Comparison of ENCODE assay signal across 12 mouse cellular contexts in genomic region chr11:54057428-54057827, GRCm38 (mm10). TPM values are rescaled to one million over a fixed set of nuclear protein-coding genes. Genes with fewer than 3 reads are reported as not detected.
A peak's percentile ranks its signal among the peaks of the same experiment; 100 is the strongest.
DNase-seq lines count a peak whose midpoint lies in the region; ATAC-seq and TF ChIP-seq lines count a peak whose summit lies in the region.
"Had no signal": no experiment of that assay in that cellular context is flagged by ENCODE, and none has a peak within 500 bp of the region (broad histone marks: within the 10 kb centered on the region; RNA-seq: fewer than 3 reads in every experiment).

No protein-coding gene starts in this region.

- H3K4me3 ChIP-seq in hindbrain, embryonic 10.5 days, result no peak overlapping the region
- H3K4me3 ChIP-seq in hindbrain, embryonic 14.5 days (replicated peaks; ENCODE audit: low read length), result no peak overlapping the region
- H3K4me3 ChIP-seq in embryonic facial prominence, embryonic 11.5 days (ENCODE audit: low read depth, low read length), result no peak overlapping the region
- H3K4me3 ChIP-seq in hindbrain, embryonic 12.5 days, result no peak overlapping the region
- H3K4me3 ChIP-seq in intestine, postnatal 0 days (ENCODE audit: low read depth, low read length), result no peak overlapping the region
- H3K4me3 ChIP-seq: heart, embryonic 15.5 days had no signal

- H3K4me2 ChIP-seq in hindbrain, embryonic 14.5 days (replicated peaks), result no peak overlapping the region
- H3K4me2 ChIP-seq in embryonic facial prominence, embryonic 11.5 days (ENCODE audit: low read depth, low read length), result no peak overlapping the region; the same call in 1 of the 2 replicates
- H3K4me2 ChIP-seq in hindbrain, embryonic 12.5 days (replicated peaks), result no peak overlapping the region
- no peak overlapping the region for H3K4me2 ChIP-seq in intestine, postnatal 0 days (replicated peaks; ENCODE audit: low read depth)
- H3K4me2 ChIP-seq: heart, embryonic 15.5 days had no signal

- no peaks in the 10 kb centered on the region for H3K36me3 ChIP-seq in hindbrain, embryonic 10.5 days
- no peaks in the 10 kb centered on the region for H3K36me3 ChIP-seq in hindbrain, embryonic 14.5 days (replicated peaks; ENCODE audit: control insufficient read depth, insufficient read depth)
- H3K36me3 ChIP-seq in embryonic facial prominence, embryonic 11.5 days (replicated peaks; ENCODE audit: control insufficient read depth, insufficient read depth, low read depth, low read length), result no peaks in the 10 kb centered on the region; the same call in 1 of the 2 replicates
- H3K36me3 ChIP-seq in hindbrain, embryonic 12.5 days, result no peaks in the 10 kb centered on the region
- H3K36me3 ChIP-seq in intestine, postnatal 0 days (ENCODE audit: control insufficient read depth, insufficient read depth), result no peaks in the 10 kb centered on the region
- H3K36me3 ChIP-seq: heart, embryonic 15.5 days had no signal

- peak overlapping the region; percentile 77 for H3K27ac ChIP-seq in hindbrain, embryonic 10.5 days
- H3K27ac ChIP-seq in hindbrain, embryonic 14.5 days, result no peak overlapping the region; the same call in 1 of the 2 replicates
- peak overlapping the region; percentile 89 for H3K27ac ChIP-seq in embryonic facial prominence, embryonic 11.5 days (replicated peaks; ENCODE audit: low read depth, low read length)
- H3K27ac ChIP-seq in hindbrain, embryonic 12.5 days, result peak overlapping the region; percentile 70; the same call in 1 of the 2 replicates
- H3K27ac ChIP-seq in intestine, postnatal 0 days (ENCODE audit: low read depth, low read length), result no peak overlapping the region
- H3K27ac ChIP-seq: heart, embryonic 15.5 days; stomach, postnatal 0 days had no signal

- no peak overlapping the region for H3K9ac ChIP-seq in hindbrain, embryonic 14.5 days
- H3K9ac ChIP-seq in embryonic facial prominence, embryonic 11.5 days (replicated peaks; ENCODE audit: low read length), result 0 out of 2 replicates have a peak overlapping the region, but pooled peaks have one; percentile 19
- H3K9ac ChIP-seq in hindbrain, embryonic 12.5 days, result no peak overlapping the region
- H3K9ac ChIP-seq in intestine, postnatal 0 days (ENCODE audit: low read depth, low read length), result no peak overlapping the region
- H3K9ac ChIP-seq: heart, embryonic 15.5 days had no signal

- H3K9me3 ChIP-seq in hindbrain, embryonic 10.5 days, result no peaks in the 10 kb centered on the region
- H3K9me3 ChIP-seq in hindbrain, embryonic 14.5 days (ENCODE audit: control insufficient read depth, low read length), result no peaks in the 10 kb centered on the region
- H3K9me3 ChIP-seq in embryonic facial prominence, embryonic 11.5 days (replicated peaks; ENCODE audit: control insufficient read depth, low read length), result no peaks in the 10 kb centered on the region
- H3K9me3 ChIP-seq in hindbrain, embryonic 12.5 days (replicated peaks), result no peaks in the 10 kb centered on the region
- no peaks in the 10 kb centered on the region for H3K9me3 ChIP-seq in intestine, postnatal 0 days (ENCODE audit: control insufficient read depth)
- H3K9me3 ChIP-seq: heart, embryonic 15.5 days had no signal

- 26% methylated on average over 2 of the region's 2 CpGs for WGBS in hindbrain, embryonic 10.5 days
- 31% methylated on average over 2 of the region's 2 CpGs for WGBS in hindbrain, embryonic 14.5 days
- WGBS in embryonic facial prominence, embryonic 11.5 days, result 11% methylated on average over 2 of the region's 2 CpGs
- WGBS in hindbrain, embryonic 12.5 days, result 30% methylated on average over 2 of the region's 2 CpGs
- 62% methylated on average over 2 of the region's 2 CpGs for WGBS in intestine, postnatal 0 days

- no peak for TF ChIP-seq CTCF in intestine, postnatal 0 days (IDR thresholded peaks at IDR 0.05; ENCODE audit: low read depth)

- H3K4me1 ChIP-seq in hindbrain, embryonic 10.5 days (replicated peaks), result peaks cover 54% of the 10 kb centered on the region
- H3K4me1 ChIP-seq in hindbrain, embryonic 14.5 days (replicated peaks; ENCODE audit: control insufficient read depth, insufficient read depth, low read length), result peaks cover 16% of the 10 kb centered on the region
- H3K4me1 ChIP-seq in embryonic facial prominence, embryonic 11.5 days (ENCODE audit: control insufficient read depth, insufficient read depth, low read length), result peaks cover 11% of the 10 kb centered on the region
- peaks cover 44% of the 10 kb centered on the region for H3K4me1 ChIP-seq in hindbrain, embryonic 12.5 days
- peaks cover 11% of the 10 kb centered on the region; the same call in 1 of the 2 replicates for H3K4me1 ChIP-seq in intestine, postnatal 0 days (replicated peaks; ENCODE audit: control insufficient read depth, insufficient read depth, low read length)

- DNase-seq in hindbrain, embryonic 10.5 days (ENCODE audit: low spot score), result peak; percentile 73
- no peak for DNase-seq in hindbrain, embryonic 14.5 days (ENCODE audit: low spot score)
- peak; percentile 86 for DNase-seq in embryonic facial prominence, embryonic 11.5 days (ENCODE audit: low spot score)
- DNase-seq in neural tube, embryonic 10.5 days (ENCODE audit: extremely low spot score, low spot score), result peak; percentile 62
- no peak for DNase-seq in spleen, postnatal 4 days (ENCODE audit: low spot score in 2 of 2)
- no peak for DNase-seq in cerebellum, postnatal 4 days (ENCODE audit: low spot score in 2 of 2)
- DNase-seq: lung, postnatal 14 days; right cerebral cortex, postnatal 14 days had no signal

- no peaks in the 10 kb centered on the region for H3K27me3 ChIP-seq in hindbrain, embryonic 10.5 days (ENCODE audit: insufficient read depth, poor library complexity, severe bottlenecking)
- H3K27me3 ChIP-seq in hindbrain, embryonic 14.5 days (ENCODE audit: control insufficient read depth, insufficient read depth, low read length), result no peaks in the 10 kb centered on the region
- no peaks in the 10 kb centered on the region for H3K27me3 ChIP-seq in embryonic facial prominence, embryonic 11.5 days (ENCODE audit: control insufficient read depth, insufficient read depth, low read length)
- H3K27me3 ChIP-seq in hindbrain, embryonic 12.5 days, result peaks cover 3% of the 10 kb centered on the region; the same call in 1 of the 2 replicates
- no peaks in the 10 kb centered on the region for H3K27me3 ChIP-seq in intestine, postnatal 0 days (replicated peaks; ENCODE audit: control insufficient read depth, insufficient read depth, low read length)

- no peak for ATAC-seq in hindbrain, embryonic 14.5 days (ENCODE audit: low FRiP score)
- ATAC-seq in embryonic facial prominence, embryonic 11.5 days (replicated peaks; ENCODE audit: insufficient number of reproducible peaks, low FRiP score, low TSS enrichment, low read depth), result peak; percentile 79
- ATAC-seq in hindbrain, embryonic 12.5 days (ENCODE audit: low FRiP score), result no peak
- no peak for ATAC-seq in intestine, postnatal 0 days

RNA-seq across cellular contexts. Expression of gene Pdlim4, which starts 11.4 kb away (rescaled TPM):
- polyA plus RNA-seq in hindbrain, embryonic 10.5 days (2016; fragmentation: Nextera tagmentation; extraction: Ambion mirVana), result 54.3 and 60.9 TPM in 2 replicates
- polyA plus RNA-seq in hindbrain, embryonic 14.5 days (2014; fragmentation: Nextera tagmentation; extraction: Ambion mirVana), result 26.3 and 30.0 TPM in 2 replicates
- 120 and 127 TPM in 2 replicates for polyA plus RNA-seq in embryonic facial prominence, embryonic 11.5 days (2014; fragmentation: Nextera tagmentation; extraction: Ambion mirVana)
- polyA plus RNA-seq in hindbrain, embryonic 12.5 days (2016; fragmentation: Nextera tagmentation; extraction: Ambion mirVana), result 48.6 and 53.6 TPM in 2 replicates
- 21.0 and 22.6 TPM in 2 replicates for polyA plus RNA-seq in intestine, postnatal 0 days (2015; fragmentation: Nextera tagmentation; extraction: Ambion mirVana)

RNA-seq across cellular contexts. Expression of gene Slc22a4, which starts 29.5 kb away (rescaled TPM):
- polyA plus RNA-seq in hindbrain, embryonic 10.5 days (2016; fragmentation: Nextera tagmentation; extraction: Ambion mirVana), result 1.2 and 2.2 TPM in 2 replicates
- 3.4 and 4.0 TPM in 2 replicates for polyA plus RNA-seq in hindbrain, embryonic 14.5 days (2014; fragmentation: Nextera tagmentation; extraction: Ambion mirVana)
- 1.4 and 1.8 TPM in 2 replicates for polyA plus RNA-seq in embryonic facial prominence, embryonic 11.5 days (2014; fragmentation: Nextera tagmentation; extraction: Ambion mirVana)
- polyA plus RNA-seq in hindbrain, embryonic 12.5 days (2016; fragmentation: Nextera tagmentation; extraction: Ambion mirVana), result 1.3 and 1.4 TPM in 2 replicates
- polyA plus RNA-seq in intestine, postnatal 0 days (2015; fragmentation: Nextera tagmentation; extraction: Ambion mirVana), result 1.2 and 1.3 TPM in 2 replicates

RNA-seq across cellular contexts. Expression of gene P4ha2, which starts 42.5 kb away (rescaled TPM):
- polyA plus RNA-seq in hindbrain, embryonic 10.5 days (2016; fragmentation: Nextera tagmentation; extraction: Ambion mirVana), result 22.7 and 25.0 TPM in 2 replicates
- 8.9 and 10.4 TPM in 2 replicates for polyA plus RNA-seq in hindbrain, embryonic 14.5 days (2014; fragmentation: Nextera tagmentation; extraction: Ambion mirVana)
- 41.5 and 42.8 TPM in 2 replicates for polyA plus RNA-seq in embryonic facial prominence, embryonic 11.5 days (2014; fragmentation: Nextera tagmentation; extraction: Ambion mirVana)
- 27.0 and 29.3 TPM in 2 replicates for polyA plus RNA-seq in hindbrain, embryonic 12.5 days (2016; fragmentation: Nextera tagmentation; extraction: Ambion mirVana)
- 6.9 and 8.3 TPM in 2 replicates for polyA plus RNA-seq in intestine, postnatal 0 days (2015; fragmentation: Nextera tagmentation; extraction: Ambion mirVana)

Comparison
In these comparisons a context has a peak if more than half of its experiments do, and no peak if none do; other contexts are left out.
1. DNase-seq: peak in hindbrain, embryonic 10.5 days (single experiment), embryonic facial prominence, embryonic 11.5 days (single experiment) and neural tube, embryonic 10.5 days (single experiment); none in hindbrain, embryonic 14.5 days (single experiment), spleen, postnatal 4 days (0 of 2) and cerebellum, postnatal 4 days (0 of 2).
2. H3K27ac ChIP-seq: peak in hindbrain, embryonic 10.5 days (single experiment), embryonic facial prominence, embryonic 11.5 days (single experiment) and hindbrain, embryonic 12.5 days (single experiment); none in hindbrain, embryonic 14.5 days (single experiment) and intestine, postnatal 0 days (single experiment).